Mouse (Mus musculus) heart, embryonic 11.5 days (tissue): ENCODE data around the gene Flot1. TPM values are rescaled to one million over a fixed set of nuclear protein-coding genes. Genes with fewer than 3 reads are reported as not detected.

Source experiments
- ATAC-seq: fragments of 200-750 bp; cut with Nextera tagmentation; replicated peaks from 2 replicates; pipeline ENCODE4 v1.8.0; 2017; ENCODE audit warnings: moderate library complexity; ENCODE audit not compliant: insufficient number of reproducible peaks, low FRiP score, low TSS enrichment
- H3K27ac ChIP-seq: fragments of 300-500 bp; sonication (generic); 2 replicates; pipeline ENCODE4 v1.5.1; 2014; ENCODE audit warnings: mild to moderate bottlenecking, low read depth, low read length
- H3K27me3 ChIP-seq: fragments of 300-500 bp; sonication (generic); 2 replicates; pipeline ENCODE4 v1.6.1; 2014; ENCODE audit warnings: mild to moderate bottlenecking, low read length, mixed read lengths; ENCODE audit not compliant: control insufficient read depth, insufficient read depth
- H3K36me3 ChIP-seq: fragments of 300-500 bp; sonication (generic); 2 replicates; pipeline ENCODE4 v1.6.1; 2014; ENCODE audit warnings: mild to moderate bottlenecking, low read length, moderate library complexity, mixed read lengths; ENCODE audit not compliant: control insufficient read depth, insufficient read depth
- H3K4me1 ChIP-seq: fragments of 300-500 bp; sonication (generic); 2 replicates; pipeline ENCODE4 v1.6.1; 2014; ENCODE audit warnings: low read length; ENCODE audit not compliant: control insufficient read depth, insufficient read depth
- H3K4me2 ChIP-seq: fragments of 300-500 bp; sonication (generic); 2 replicates; pipeline ENCODE4 v1.6.1; 2014; ENCODE audit warnings: mild to moderate bottlenecking, moderate library complexity
- H3K4me3 ChIP-seq: fragments of 300-500 bp; sonication (generic); 2 replicates; pipeline ENCODE4 v1.5.1; 2014; ENCODE audit warnings: low read depth, low read length
- H3K9ac ChIP-seq: fragments of 300-500 bp; sonication (generic); 2 replicates; pipeline ENCODE4 v1.6.1; 2014; ENCODE audit warnings: mild to moderate bottlenecking, low read depth, low read length, moderate library complexity
- H3K9me3 ChIP-seq: fragments of 300-500 bp; sonication (generic); replicated peaks from 2 replicates; pipeline ENCODE4 v1.6.1; 2016; ENCODE audit warnings: low read length; ENCODE audit not compliant: control insufficient read depth
- WGBS: fragments of 180-500 bp; shearing (Covaris S2); extraction: QIAGEN DNeasy Blood & Tissue Kit; methylation state at CpG from one replicate; pipeline ENCODE4 v1.1.7; 2014; ENCODE audit not compliant: insufficient replicate concordance; 5-methylcytosine and 5-hydroxymethylcytosine counted together
- microRNA-seq: library from miRNA; unstranded; fragments of <30 nt; microRNA quantifications from one replicate; pipeline ENCODE4, GENCODE M21; 2016; ENCODE audit warnings: borderline number of aligned reads
- polyA plus RNA-seq: library from polyadenylated mRNA; unstranded; fragments of >200 nt; fragmentation: Nextera tagmentation; extraction: Ambion mirVana; gene quantifications from 2 replicates; pipeline ENCODE4 v1.2.1, GENCODE M21; 2014

Gene Flot1
- polyA plus RNA-seq, 1 experiment from 2014 or later, result 74.0 TPM

DNA sequence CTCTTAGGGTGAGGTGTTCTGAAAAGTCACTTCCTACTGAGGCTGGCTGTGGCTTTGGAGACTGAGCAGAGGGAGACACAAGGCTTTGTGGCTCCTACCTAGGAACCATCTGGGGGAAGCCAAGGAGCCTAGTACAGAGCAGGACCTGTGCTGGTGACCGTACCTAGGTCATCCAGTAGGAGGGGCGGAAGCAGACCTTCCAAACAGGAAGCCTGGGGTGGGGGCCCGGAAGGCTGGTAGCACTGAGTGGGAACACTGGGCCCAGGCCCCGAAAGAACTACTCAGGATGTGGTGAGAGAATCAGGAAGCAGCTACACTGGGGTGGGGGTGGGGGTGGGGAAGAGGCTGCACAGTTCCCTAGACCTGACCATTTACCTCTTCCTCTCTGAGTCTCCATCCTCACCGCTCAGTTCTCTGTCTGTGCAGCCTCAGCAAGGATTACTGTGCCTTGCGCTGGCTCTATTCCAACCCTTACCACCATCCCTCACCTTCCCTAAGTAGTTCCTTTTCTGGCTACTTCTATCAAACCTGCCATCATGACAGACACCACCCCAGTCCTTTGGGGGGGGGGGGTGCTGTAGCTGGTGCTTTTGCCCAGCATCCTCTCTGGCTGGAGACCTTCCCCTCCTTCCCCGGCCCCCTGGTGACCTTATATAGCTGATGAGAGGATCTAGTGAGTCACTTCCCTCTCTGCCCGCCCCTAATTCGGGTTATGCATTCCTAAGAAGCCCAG, 47.3 kb downstream of the Flot1 start:
- peaks cover 17% of the 10 kb centered on the region for H3K36me3 ChIP-seq
- peak overlapping the region; percentile 49 for H3K4me3 ChIP-seq
- peak; percentile 33; the same call in 1 of the 2 replicates for ATAC-seq
- H3K27ac ChIP-seq, result peak overlapping the region; percentile 83
- peaks cover 35% of the 10 kb centered on the region for H3K4me1 ChIP-seq
- H3K4me2 ChIP-seq, result peak overlapping the region; percentile 98
- H3K27me3 ChIP-seq, result no peaks in the 10 kb centered on the region
- WGBS, result 40% methylated on average over 9 of the region's 9 CpGs
- H3K9ac ChIP-seq, result peak overlapping the region; percentile 90
- no peaks in the 10 kb centered on the region; the same call in 1 of the 2 replicates for H3K9me3 ChIP-seq

- H3K4me3 ChIP-seq, result peak overlapping the region; percentile 49
- peaks cover 35% of the 10 kb centered on the region for H3K4me1 ChIP-seq
- ATAC-seq, result no peak
- 67% methylated on average over 8 of the region's 8 CpGs for WGBS
- no peaks in the 10 kb centered on the region for H3K27me3 ChIP-seq
- H3K4me2 ChIP-seq, result peak overlapping the region; percentile 98
- peak overlapping the region; percentile 90; the same call in 1 of the 2 replicates for H3K9ac ChIP-seq
- peak overlapping the region; percentile 83 for H3K27ac ChIP-seq
- H3K9me3 ChIP-seq, result no peaks in the 10 kb centered on the region; the same call in 1 of the 2 replicates
- H3K36me3 ChIP-seq, result peaks cover 20% of the 10 kb centered on the region
These were observed 48.1 kb downstream of the Flot1 start for GRCm38 (mm10) chr17:35870884-35871696.

DNA sequence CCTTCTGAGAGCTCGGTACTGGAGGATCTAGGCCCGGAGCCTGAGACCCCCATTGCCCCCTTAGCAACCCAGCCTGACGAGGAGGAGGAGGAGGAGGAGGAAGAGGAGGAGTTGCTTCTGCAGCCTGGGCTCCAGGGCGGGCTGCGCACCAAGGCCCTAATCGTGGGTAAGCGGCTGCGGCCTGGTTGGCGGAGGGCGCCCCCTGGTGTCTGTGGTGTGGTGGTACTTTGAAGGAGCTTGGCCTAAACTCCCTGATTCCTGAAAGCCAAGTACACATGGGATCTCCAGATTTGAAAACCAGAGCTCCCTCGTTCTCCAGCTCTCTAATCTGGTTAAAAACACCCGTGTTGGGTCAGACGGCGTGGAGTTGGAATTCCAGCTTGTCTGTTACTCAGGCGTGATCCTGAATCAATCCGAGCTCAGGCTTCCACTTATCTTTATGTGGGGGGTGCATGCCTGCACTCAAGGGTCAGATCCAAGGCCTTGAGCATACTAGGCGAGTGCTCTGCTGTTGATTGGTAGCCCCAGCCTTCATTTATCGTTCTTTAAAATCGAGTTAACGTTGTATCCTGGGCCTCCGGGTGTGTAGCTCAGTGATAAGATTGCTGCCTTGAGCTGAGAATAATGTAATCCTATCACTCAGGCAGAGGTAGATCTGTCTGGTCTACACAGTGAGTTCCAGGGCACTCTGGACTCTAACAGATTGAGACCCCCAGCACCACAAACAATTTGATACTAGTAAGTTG, 50.9 kb downstream of the Flot1 start:
- peak; percentile 25; the same call in 1 of the 2 replicates for ATAC-seq
- 25% methylated on average over 21 of the region's 21 CpGs for WGBS
- Histone ChIP-seq H3K27me3 (no peaks in the 10 kb centered on the region), H3K9ac (peak overlapping the region; percentile 46; the same call in 1 of the 2 replicates), H3K27ac (no peak overlapping the region), H3K4me2 (peak overlapping the region; percentile 40), H3K4me3 (peak overlapping the region; percentile 16; the same call in 1 of the 2 replicates), H3K4me1 (peaks cover 24% of the 10 kb centered on the region), H3K36me3 (peaks cover 23% of the 10 kb centered on the region), H3K9me3 (no peaks in the 10 kb centered on the region; the same call in 1 of the 2 replicates)

DNA sequence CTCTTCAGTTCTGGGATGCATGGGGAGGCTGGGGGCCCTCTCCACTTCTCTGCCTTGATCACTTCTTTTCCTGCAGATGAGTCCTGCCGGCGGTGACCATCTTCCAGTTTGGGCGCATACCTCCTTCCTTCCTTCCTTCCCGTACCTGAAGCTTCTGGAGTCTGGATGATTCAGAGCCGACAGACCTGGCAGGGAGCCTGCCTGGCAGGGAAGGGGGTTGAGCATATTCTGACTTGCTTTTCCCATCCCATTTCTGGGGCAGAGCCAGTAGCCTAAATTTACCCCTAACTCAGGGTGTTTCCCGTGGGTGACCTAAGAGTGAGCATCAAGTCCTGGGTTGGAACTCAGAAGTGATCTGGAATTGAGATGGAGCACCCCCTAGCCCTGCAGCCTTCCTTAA, 51.7 kb downstream of the Flot1 start:
- WGBS, result 82% methylated on average over 6 of the region's 6 CpGs
- H3K27me3 ChIP-seq, result no peaks in the 10 kb centered on the region
- peaks cover 23% of the 10 kb centered on the region for H3K36me3 ChIP-seq
- H3K4me1 ChIP-seq, result peaks cover 20% of the 10 kb centered on the region; the same call in 1 of the 2 replicates
- H3K9me3 ChIP-seq, result no peaks in the 10 kb centered on the region; the same call in 1 of the 2 replicates
- ATAC-seq, result no peak
- no peak overlapping the region for H3K9ac ChIP-seq
- no peak overlapping the region for H3K4me2 ChIP-seq
- no peak overlapping the region for H3K27ac ChIP-seq
- no peak overlapping the region for H3K4me3 ChIP-seq

GRCm38 (mm10) chr17:35879245-35880057, 56.4 kb downstream of the Flot1 start, which contains the start of gene Dhx16:
Gene Dhx16 (plus strand): TSS chr17:35879819.
- peak; percentile 89 for ATAC-seq
- Histone ChIP-seq H3K36me3 (peaks cover 31% of the 10 kb centered on the region), H3K9ac (peak within 1 kb of the TSS; percentile 77), H3K4me2 (peak within 1 kb of the TSS; percentile 67), H3K9me3 (no peaks in the 10 kb centered on the region), H3K4me1 (peaks cover 5% of the 10 kb centered on the region; the same call in 1 of the 2 replicates), H3K27me3 (no peaks in the 10 kb centered on the region), H3K4me3 (peak within 1 kb of the TSS; percentile 90), H3K27ac (peak within 1 kb of the TSS; percentile 54; the same call in 1 of the 2 replicates)
- 6% methylated on average over 66 of the region's 66 CpGs for WGBS

Small RNA genes lying within 50 kb of the gene (microRNA-seq; reads per million reads assigned to microRNA genes)
- 2.0 reads per million, percentile 25 among the genes with 10 or more reads in this experiment for gene Gm28033

Other genes starting within 250 kb of the Flot1 start
- gene Sfta2, start 221.7 kb upstream of the Flot1 start, polyA plus RNA-seq, result not detected in 2 replicates
- not detected in 2 replicates for gene Gm9573, start 196.6 kb upstream of the Flot1 start, polyA plus RNA-seq
- 0.29 and 0.62 TPM in 2 replicates for gene Mucl3, start 179.5 kb upstream of the Flot1 start, polyA plus RNA-seq
- 9.1 and 12.7 TPM in 2 replicates for gene Vars2, start 155.6 kb upstream of the Flot1 start, polyA plus RNA-seq
- 30.1 and 31.1 TPM in 2 replicates for gene Gtf2h4, start 149.5 kb upstream of the Flot1 start, polyA plus RNA-seq
- 60.6 and 89.2 TPM in 2 replicates for gene Ddr1, start 118.6 kb upstream of the Flot1 start, polyA plus RNA-seq
- gene Ier3, start 1.5 kb upstream of the Flot1 start, polyA plus RNA-seq, result 13.2 and 17.0 TPM in 2 replicates
- gene Tubb5, start 15.1 kb downstream of the Flot1 start, polyA plus RNA-seq, result 855 and 931 TPM in 2 replicates
- gene Mdc1, start 18.3 kb downstream of the Flot1 start, polyA plus RNA-seq, result 19.0 and 19.5 TPM in 2 replicates
- gene Nrm, start 38.1 kb downstream of the Flot1 start, polyA plus RNA-seq, result 44.5 and 48.1 TPM in 2 replicates
- gene Ppp1r18, start 42.4 kb downstream of the Flot1 start, polyA plus RNA-seq, result 21.3 and 25.0 TPM in 2 replicates
- gene Dhx16, start 56.6 kb downstream of the Flot1 start, polyA plus RNA-seq, result 23.8 and 25.9 TPM in 2 replicates
- 22.2 and 26.7 TPM in 2 replicates for gene 2310061I04Rik, start 74.2 kb downstream of the Flot1 start, polyA plus RNA-seq
- gene Atat1, start 86.8 kb downstream of the Flot1 start, polyA plus RNA-seq, result 64.0 and 65.4 TPM in 2 replicates
- 77.7 and 83.9 TPM in 2 replicates for gene Mrps18b, start 93.2 kb downstream of the Flot1 start, polyA plus RNA-seq
- 26.9 and 27.2 TPM in 2 replicates for gene Ppp1r10, start 93.2 kb downstream of the Flot1 start, polyA plus RNA-seq
- gene Abcf1, start 146.5 kb downstream of the Flot1 start, polyA plus RNA-seq, result 74.2 and 91.7 TPM in 2 replicates
- 26.1 and 29.1 TPM in 2 replicates for gene Gnl1, start 156.6 kb downstream of the Flot1 start, polyA plus RNA-seq
- 17.4 TPM in 2 replicates for gene Prr3, start 157.0 kb downstream of the Flot1 start, polyA plus RNA-seq
- gene H2-T24, start 197.3 kb downstream of the Flot1 start, polyA plus RNA-seq, result 2.9 and 3.1 TPM in 2 replicates
- gene H2-T23, start 209.6 kb downstream of the Flot1 start, polyA plus RNA-seq, result 2.0 and 3.1 TPM in 2 replicates
- gene H2-T22, start 219.5 kb downstream of the Flot1 start, polyA plus RNA-seq, result 6.7 and 7.3 TPM in 2 replicates
- not detected in 2 replicates for gene Gm6034, start 219.7 kb downstream of the Flot1 start, polyA plus RNA-seq
- gene Gm11127, start 235.1 kb downstream of the Flot1 start, polyA plus RNA-seq, result not detected in 2 replicates